Mouse (Mus musculus) erythroid progenitor cell, adult 5-6 weeks (primary cell): ENCODE results near the gene Ccdc59. TPM values are rescaled to one million over a fixed set of nuclear protein-coding genes. Genes with fewer than 3 reads are reported as not detected.

Source experiments
- ATAC-seq: replicated peaks from 2 replicates; pipeline ENCODE4 v1.8.0; 2016; ENCODE audit warnings: moderate number of reproducible peaks, mild to moderate bottlenecking, moderate TSS enrichment, inconsistent platforms; ENCODE audit not compliant: poor library complexity, low FRiP score, severe bottlenecking
- total RNA-seq, 2 experiments: library from RNA; stranded (forward) in 1 of 2; stranded (reverse) in 1 of 2; fragments of 150-400 nt in 1 of 2; fragments of 186-747, 209-891 nt in 1 of 2; gene quantifications; 2 replicates each; pipeline versions ENCODE4 v1.2.3 to v1.2.4; 2015 to 2017; ENCODE audit warnings: low replicate concordance in 2 of 2

The Ccdc59 gene
- total RNA-seq (2015; ENCODE audit: low replicate concordance) = 11.3 and 28.8 TPM in 2 replicates
- 8.2 and 15.1 TPM in 2 replicates for total RNA-seq (2017; ENCODE audit: low replicate concordance)

DNA sequence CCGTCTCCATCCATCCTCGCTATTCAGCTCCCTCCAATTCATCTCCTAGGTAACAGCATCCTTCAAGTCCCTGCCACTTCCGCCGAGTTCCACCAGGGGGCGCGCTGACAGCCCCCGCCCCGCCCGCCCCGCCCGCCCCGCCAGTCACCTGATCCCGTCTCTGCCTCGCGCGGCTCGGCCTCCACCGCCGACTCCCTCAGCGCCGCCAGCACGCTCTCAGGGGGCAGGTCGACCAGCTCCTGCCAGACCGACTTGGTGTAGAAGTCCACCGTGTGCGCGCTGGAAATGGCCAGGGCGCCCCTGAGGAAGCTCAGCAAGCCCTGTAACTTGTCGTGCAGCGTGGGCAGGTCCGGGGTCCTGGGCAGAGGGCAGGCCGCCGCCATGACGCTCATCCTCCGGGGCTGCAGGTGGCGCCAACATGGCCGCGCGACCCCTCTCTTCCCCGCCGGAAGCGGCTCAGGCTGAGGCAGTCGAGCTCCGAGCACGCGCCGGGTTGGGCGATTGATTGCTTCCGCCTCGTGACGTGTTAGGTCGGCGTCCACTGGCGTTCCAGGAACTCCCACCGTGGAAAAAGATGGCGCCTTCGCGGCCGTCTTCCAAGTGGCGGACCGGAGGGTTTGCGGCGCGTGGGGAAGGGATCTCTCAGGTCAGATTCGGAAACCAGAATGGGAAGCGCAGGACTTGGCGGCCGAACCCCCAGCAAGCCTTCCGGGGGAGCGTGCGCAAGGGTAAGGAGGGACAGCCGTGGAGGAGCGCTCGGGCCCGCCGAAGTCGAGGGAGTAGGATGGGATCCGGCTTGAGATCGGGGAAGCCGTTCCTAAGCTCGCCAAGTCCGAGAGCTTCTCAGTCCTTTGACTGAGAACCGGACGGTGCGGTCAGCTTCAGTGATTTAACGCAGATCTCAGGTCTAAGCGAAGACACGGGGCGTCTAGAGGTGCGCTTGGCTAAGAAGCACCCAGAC is at the start of gene Ccdc59, which contains the start of gene Mettl25:
Ccdc59 (plus strand) TSS at position 140 of the 961 bp plus-strand sequence.
Mettl25 (minus strand) TSS at position 453 of the 961 bp plus-strand sequence.
- ATAC-seq = peak; percentile 95

DNA sequence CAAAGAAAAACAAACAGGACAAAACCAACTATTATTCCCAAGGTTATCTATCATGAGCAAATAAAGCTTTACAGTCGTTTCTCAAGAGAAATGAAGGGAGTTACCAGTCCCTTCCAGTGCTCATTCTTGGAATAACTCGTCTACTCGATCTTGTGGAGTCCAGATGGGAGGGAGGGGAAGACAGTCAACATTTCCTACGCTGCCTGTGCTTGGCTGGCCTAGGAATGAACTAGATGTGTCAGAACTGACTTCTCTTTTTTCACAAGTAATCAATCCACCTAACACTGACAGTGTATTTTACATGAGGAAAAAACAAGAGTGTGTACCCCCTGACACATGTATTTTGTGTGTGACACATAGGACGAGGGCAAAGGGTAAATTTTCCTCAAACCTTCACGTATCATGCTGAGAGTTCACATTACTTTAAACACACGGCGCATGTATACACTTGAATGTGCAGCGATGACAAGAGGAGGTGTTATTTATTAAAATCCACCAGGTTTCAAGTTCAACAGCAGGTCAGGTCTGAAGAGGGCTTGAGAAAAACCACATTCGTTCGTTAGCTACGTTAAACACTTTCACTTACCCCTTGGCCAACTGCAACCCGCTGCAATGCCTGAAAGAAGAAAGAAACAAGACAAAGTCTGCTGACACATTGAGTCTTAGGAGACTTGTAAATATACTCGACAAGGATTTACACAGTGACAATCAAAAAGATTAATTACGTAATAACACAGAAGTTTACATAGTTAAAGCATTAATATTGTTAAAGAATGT is 46.9 kb upstream of the Ccdc59 start:
- ATAC-seq = no peak

DNA sequence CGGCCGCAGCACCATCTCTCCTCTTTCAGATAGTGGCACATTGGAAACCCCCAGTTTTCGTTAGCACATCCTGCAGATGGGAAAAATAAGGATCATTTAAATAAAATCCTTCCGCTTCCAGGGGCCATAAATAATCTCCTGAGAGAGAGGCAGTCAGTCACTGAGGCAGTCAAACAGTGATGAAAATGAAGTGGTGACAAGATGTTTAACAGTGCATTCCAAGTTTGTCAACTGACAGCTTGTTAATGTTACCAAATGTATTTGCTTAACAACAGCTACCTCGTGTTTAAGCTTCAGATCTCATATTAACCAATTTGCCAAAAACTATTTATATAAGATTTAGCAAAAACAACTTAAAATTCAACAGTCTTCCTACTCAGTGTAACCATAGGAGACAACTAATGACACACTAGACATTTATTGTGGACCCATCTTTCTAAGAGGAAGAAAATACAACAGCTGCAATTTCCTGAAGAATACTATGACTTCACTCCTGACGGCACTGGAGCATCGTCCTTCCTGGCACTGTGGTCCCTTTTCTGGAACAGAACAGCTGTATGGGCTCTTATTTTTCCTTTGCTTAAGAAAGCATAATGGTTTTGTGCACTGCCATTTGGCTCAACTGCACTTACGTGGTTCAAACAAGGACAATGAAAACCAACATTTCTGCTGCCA is 43.5 kb upstream of the Ccdc59 start:
- no peak for ATAC-seq

- ATAC-seq = no peak
These were observed 39.7 kb upstream of the Ccdc59 start for GRCm38 (mm10) chr10:105801147-105801546.

GRCm38 (mm10) chr10:105802132-105802531 is 38.7 kb upstream of the Ccdc59 start:
- no peak for ATAC-seq

DNA sequence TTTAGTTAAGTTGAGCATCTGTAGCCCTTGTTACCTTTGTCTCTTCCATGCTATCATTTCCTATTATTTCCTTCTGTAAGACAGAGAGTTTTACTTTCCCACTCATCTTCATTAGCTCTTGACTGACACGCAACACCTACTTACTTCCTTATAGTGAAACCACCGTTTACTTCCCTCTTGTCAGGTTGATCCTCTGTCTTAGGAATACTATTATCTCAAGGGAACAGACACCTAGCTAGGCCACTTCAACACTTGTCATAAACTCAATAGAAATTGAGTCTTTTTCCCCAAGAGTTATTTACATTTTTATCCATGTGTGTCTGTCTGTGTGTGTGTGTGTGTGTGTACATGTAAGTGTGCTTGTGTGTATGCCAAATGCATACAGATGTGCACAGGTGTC is 37.4 kb upstream of the Ccdc59 start:
- no peak for ATAC-seq

DNA sequence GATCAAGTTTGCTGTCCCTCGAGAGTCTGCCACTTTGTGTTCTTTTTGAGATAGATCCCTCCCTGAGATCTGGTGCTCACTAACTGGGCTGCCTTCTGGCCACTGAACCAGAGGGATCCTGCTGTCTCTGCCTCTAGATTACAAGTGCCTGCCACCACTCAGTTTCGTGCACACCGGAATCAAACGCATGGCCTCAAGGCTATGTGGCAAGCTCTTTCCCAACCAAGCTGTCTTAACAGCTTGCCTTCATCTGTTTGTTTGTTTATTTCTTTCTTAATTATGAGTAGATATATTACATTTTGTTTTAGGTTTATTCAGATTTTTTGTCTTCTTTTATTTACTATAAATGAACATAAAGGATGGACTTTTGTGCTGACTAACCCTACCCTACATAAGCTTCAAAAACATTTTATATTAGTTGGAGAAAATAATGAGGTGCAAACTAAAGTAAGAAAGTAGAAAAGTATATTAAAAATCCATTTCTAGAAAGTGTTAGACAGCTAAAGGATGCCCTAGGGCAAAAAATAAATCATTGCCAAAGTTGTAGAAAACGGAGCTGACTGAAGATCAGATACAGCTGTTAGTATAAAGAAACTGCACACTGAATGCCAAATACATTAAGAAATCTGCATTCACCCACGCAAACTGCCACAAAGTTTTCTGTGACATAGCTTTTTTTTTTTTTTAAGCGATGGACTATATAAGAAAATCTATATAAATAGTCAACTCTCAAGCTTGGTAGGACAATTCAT is 34.4 kb upstream of the Ccdc59 start:
- ATAC-seq = no peak

GRCm38 (mm10) chr10:105834627-105835228 is 6.1 kb upstream of the Ccdc59 start:
- no peak for ATAC-seq

DNA sequence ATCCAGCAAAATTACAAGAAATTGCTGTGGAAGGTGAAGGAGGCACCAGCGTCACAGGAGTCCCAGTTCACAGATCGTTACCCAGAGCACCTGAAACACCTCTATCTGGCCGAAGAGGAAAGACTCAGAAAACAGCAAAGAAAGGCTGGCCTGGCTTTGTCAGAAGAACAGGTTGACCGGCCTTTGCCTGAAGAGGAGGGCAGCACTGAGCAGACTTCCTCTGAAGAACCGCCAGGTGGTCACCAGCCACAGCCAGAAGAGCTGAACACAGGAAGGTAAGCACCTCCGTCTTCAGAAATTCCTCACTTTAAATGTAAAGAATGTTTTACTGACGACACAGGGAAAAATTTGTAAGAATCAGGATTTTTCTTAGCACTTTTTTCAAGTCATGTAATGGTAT is 1.7 kb downstream of the Ccdc59 start:
- no peak for ATAC-seq

DNA sequence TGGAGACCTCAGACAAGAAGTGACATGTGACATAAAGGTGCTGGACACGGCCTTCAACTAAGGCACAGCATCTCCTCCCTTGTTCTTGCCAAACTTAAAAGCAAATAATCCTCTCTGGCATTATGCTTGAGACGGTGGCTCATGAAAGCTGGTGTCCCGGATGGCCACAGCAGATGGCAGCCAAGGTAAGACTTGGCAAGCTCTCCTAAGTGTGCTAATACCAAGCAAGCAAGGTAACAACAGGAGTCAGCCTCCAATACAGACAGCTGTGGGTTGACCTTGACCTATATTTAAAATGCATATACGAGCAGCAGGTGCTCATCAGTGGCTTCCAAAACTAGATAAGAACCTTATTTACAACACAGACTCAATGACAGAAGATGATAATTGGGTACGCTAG is 9.4 kb downstream of the Ccdc59 start:
- no peak for ATAC-seq

GRCm38 (mm10) chr10:105851136-105851535 is 10.3 kb downstream of the Ccdc59 start:
- ATAC-seq = no peak

GRCm38 (mm10) chr10:105867312-105867711 is 26.4 kb downstream of the Ccdc59 start:
- ATAC-seq = no peak

Other genes with a start within 250 kb of the Ccdc59 start
- 1.1 and 3.4 TPM in 2 replicates for gene Mettl25, start 313 bp downstream of the Ccdc59 start, total RNA-seq (2015; ENCODE audit: low replicate concordance)
- 0.68 and 3.2 TPM in 2 replicates for gene Mettl25, start 313 bp downstream of the Ccdc59 start, total RNA-seq (2017; ENCODE audit: low replicate concordance)